Mouse (Mus musculus): ENCODE data around the gene Ccdc142. TPM values are rescaled to one million over a fixed set of nuclear protein-coding genes. Genes with fewer than 3 reads are reported as not detected.

Gene Ccdc142
- 1.9 and 2.0 TPM in 2 replicates for polyA plus RNA-seq (2014; fragmentation: Nextera tagmentation; extraction: Ambion mirVana)

- peak within 1 kb of the TSS; percentile 100 for H3K4me2 ChIP-seq (ENCODE audit: low read depth, severe bottlenecking)
- H3K4me3 ChIP-seq (ENCODE audit: low read depth, low read length), result peak within 1 kb of the TSS; percentile 75
- no peaks in the 10 kb centered on the region for H3K9me3 ChIP-seq (ENCODE audit: control insufficient read depth, low read length)
- H3K27ac ChIP-seq (replicated peaks; ENCODE audit: low read depth, low read length), result peak within 1 kb of the TSS; percentile 2
- H3K27me3 ChIP-seq (ENCODE audit: control insufficient read depth, insufficient read depth, low read length), result 0 out of 2 replicates have a peak, but pooled peaks cover 3% of the 10 kb centered on the region
- H3K4me1 ChIP-seq (ENCODE audit: control insufficient read depth, insufficient read depth, low read length), result peaks cover 14% of the 10 kb centered on the region
- DNase-seq (ENCODE audit: low spot score), result peak; percentile 82
- H3K9ac ChIP-seq (ENCODE audit: low read length), result peak within 1 kb of the TSS; percentile 75
- ATAC-seq (ENCODE audit: insufficient number of reproducible peaks, low FRiP score, low TSS enrichment, low read depth), result peak; percentile 75
- WGBS, result 2% methylated on average over 25 of the region's 25 CpGs
- H3K36me3 ChIP-seq (ENCODE audit: control insufficient read depth, insufficient read depth, low read length), result no peaks in the 10 kb centered on the region
Measured at GRCm38 (mm10) chr6:83101316-83101687, at the start of gene Ccdc142, which contains the start of gene Gm42688. Ccdc142 (plus strand) TSS chr6:83101601. Gm42688 (plus strand) TSS chr6:83101617.

- H3K36me3 ChIP-seq (ENCODE audit: control insufficient read depth, insufficient read depth, low read length), result peaks cover 10% of the 10 kb centered on the region; the same call in 1 of the 2 replicates
- 0 out of 2 replicates have a peak, but pooled peaks have one; percentile 5 for ATAC-seq (ENCODE audit: insufficient number of reproducible peaks, low FRiP score, low TSS enrichment, low read depth)
Measured at GRCm38 (mm10) chr6:83053136-83053960, 48.1 kb upstream of the Ccdc142 start.

DNA sequence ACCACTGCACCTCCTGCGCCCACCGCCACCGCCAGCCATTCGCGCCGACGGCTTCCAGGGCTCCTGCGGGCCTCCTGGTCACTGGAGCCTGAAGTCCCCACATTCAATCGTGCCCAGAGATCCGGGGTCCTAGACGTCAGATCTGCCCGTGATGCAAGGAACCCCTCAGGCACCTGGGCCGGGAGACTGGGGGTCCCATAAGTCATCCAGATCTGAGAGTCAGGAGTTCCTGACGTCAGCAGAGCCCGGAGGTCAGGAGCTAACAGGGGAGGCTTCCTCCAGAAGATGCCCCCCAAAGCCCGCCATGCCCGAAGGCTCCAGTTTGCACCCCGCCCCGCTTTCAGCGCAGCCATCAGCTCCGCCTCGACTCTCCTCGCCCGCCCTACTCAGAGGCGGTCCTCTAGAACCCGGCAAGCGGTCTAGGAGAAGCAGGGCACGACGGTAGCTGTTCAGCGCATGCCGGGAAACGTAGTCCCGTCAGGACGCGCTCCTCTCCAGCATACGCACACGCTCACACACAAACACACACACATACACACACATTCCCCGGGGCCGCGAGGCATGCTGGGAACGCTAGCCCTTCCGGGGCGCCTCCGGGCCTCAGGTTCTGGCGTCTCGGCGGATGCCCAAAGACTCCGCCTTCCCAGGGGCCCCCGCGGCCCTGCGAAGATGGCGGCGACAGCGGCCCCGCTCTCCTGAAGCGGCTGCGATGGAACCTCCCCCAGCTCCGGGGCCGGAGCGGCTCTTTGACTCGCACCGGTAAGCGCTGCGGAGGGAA, 47.1 kb upstream of the Ccdc142 start, which contains the start of gene Aup1:
Gene Aup1 (plus strand): TSS at position 448 of the 778 bp plus-strand sequence.
- H3K27ac ChIP-seq (replicated peaks; ENCODE audit: low read depth, low read length), result peak within 1 kb of the TSS; percentile 81
- peak; percentile 97 for DNase-seq (ENCODE audit: low spot score)
- H3K4me3 ChIP-seq (ENCODE audit: low read depth, low read length), result peak within 1 kb of the TSS; percentile 99
- ATAC-seq (ENCODE audit: insufficient number of reproducible peaks, low FRiP score, low TSS enrichment, low read depth), result peak; percentile 90
- under 1% methylated on average over 64 of the region's 64 CpGs for WGBS
- H3K36me3 ChIP-seq (ENCODE audit: control insufficient read depth, insufficient read depth, low read length), result peaks cover 10% of the 10 kb centered on the region; the same call in 1 of the 2 replicates
- peaks cover 14% of the 10 kb centered on the region for H3K4me1 ChIP-seq (ENCODE audit: control insufficient read depth, insufficient read depth, low read length)
- peak within 1 kb of the TSS; percentile 94 for H3K9ac ChIP-seq (ENCODE audit: low read length)
- H3K9me3 ChIP-seq (ENCODE audit: control insufficient read depth, low read length), result no peaks in the 10 kb centered on the region
- no peaks in the 10 kb centered on the region for H3K27me3 ChIP-seq (ENCODE audit: control insufficient read depth, insufficient read depth, low read length)
- peak within 1 kb of the TSS; percentile 92 for H3K4me2 ChIP-seq (ENCODE audit: low read depth, severe bottlenecking)

More at GRCm38 (mm10) chr6:83053136-83053960, 48.1 kb upstream of the Ccdc142 start:
- peak overlapping the region; percentile 92 for H3K4me2 ChIP-seq (ENCODE audit: low read depth, severe bottlenecking)
- peaks cover 14% of the 10 kb centered on the region for H3K4me1 ChIP-seq (ENCODE audit: control insufficient read depth, insufficient read depth, low read length)
- H3K9ac ChIP-seq (ENCODE audit: low read length), result peak overlapping the region; percentile 94
- H3K4me3 ChIP-seq (ENCODE audit: low read depth, low read length), result peak overlapping the region; percentile 99
- no peak overlapping the region for H3K27ac ChIP-seq (replicated peaks; ENCODE audit: low read depth, low read length)
- peak; percentile 60 for DNase-seq (ENCODE audit: low spot score)
- H3K9me3 ChIP-seq (ENCODE audit: control insufficient read depth, low read length), result no peaks in the 10 kb centered on the region
- H3K27me3 ChIP-seq (ENCODE audit: control insufficient read depth, insufficient read depth, low read length), result no peaks in the 10 kb centered on the region
- 2% methylated on average over 26 of the region's 26 CpGs for WGBS

DNA sequence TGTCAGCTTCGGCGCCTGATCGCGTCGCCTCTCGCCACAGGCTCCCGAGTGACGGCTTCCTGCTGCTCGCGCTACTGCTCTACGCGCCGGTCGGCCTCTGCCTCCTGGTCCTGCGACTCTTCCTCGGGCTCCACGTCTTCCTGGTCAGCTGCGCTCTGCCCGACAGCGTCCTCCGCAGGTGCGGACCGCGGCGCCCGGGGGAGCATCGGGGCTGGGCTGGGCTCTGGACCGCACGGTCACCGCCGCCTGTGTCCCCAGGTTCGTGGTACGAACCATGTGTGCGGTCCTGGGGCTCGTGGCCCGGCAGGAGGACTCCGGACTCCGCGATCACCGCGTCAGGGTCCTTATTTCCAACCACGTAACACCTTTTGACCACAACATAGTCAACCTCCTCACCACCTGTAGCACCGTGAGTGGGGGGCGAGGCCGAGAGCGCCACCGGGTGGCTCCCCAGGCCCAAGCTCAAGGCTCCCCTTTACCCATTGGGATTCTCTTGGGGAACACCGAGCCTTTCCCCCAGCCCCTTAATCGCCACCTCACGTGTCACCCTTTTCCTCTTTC, 46.5 kb upstream of the Ccdc142 start, which contains the start of gene Htra2:
Gene Htra2 (minus strand): TSS at position 403 of the 561 bp plus-strand sequence.
- H3K4me2 ChIP-seq (ENCODE audit: low read depth, severe bottlenecking), result peak within 1 kb of the TSS; percentile 92
- H3K36me3 ChIP-seq (ENCODE audit: control insufficient read depth, insufficient read depth, low read length), result peaks cover 10% of the 10 kb centered on the region; the same call in 1 of the 2 replicates
- ATAC-seq (ENCODE audit: insufficient number of reproducible peaks, low FRiP score, low TSS enrichment, low read depth) (peak; percentile 15), DNase-seq (ENCODE audit: low spot score) (peak; percentile 62)
- peaks cover 14% of the 10 kb centered on the region for H3K4me1 ChIP-seq (ENCODE audit: control insufficient read depth, insufficient read depth, low read length)
- H3K9ac ChIP-seq (ENCODE audit: low read length), result peak within 1 kb of the TSS; percentile 94
- peak within 1 kb of the TSS; percentile 99 for H3K4me3 ChIP-seq (ENCODE audit: low read depth, low read length)
- 0 out of 2 replicates have a peak, but pooled peaks cover 2% of the 10 kb centered on the region for H3K27me3 ChIP-seq (ENCODE audit: control insufficient read depth, insufficient read depth, low read length)
- H3K27ac ChIP-seq (replicated peaks; ENCODE audit: low read depth, low read length), result peak within 1 kb of the TSS; percentile 81
- no peaks in the 10 kb centered on the region for H3K9me3 ChIP-seq (ENCODE audit: control insufficient read depth, low read length)
- under 1% methylated on average over 50 of the region's 50 CpGs for WGBS

DNA sequence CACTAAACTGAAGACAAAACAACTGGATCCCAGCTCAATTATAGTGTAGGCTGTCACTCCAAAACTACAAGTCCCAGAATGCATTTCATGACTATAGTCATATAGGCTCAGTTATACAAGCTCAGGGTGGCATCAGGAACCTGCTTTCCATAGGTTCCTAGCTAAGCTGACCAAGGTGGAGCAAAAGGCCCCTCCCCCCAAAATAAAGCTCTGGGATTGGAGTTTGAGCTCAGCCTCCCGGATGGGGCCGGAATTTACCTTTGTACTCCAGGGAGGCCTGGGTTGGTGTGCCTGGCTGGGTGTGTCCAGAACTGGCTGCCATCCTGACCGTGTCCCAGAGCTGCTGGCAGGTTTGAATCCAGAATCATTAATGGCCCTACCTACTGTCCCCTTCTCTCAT, 43.6 kb upstream of the Ccdc142 start, which contains the start of gene Dqx1:
Gene Dqx1 (plus strand): TSS at position 55 of the 400 bp plus-strand sequence.
- Histone ChIP-seq H3K27me3 (ENCODE audit: control insufficient read depth, insufficient read depth, low read length) (peaks cover 11% of the 10 kb centered on the region), H3K4me2 (ENCODE audit: low read depth, severe bottlenecking) (no peak within 1 kb of the TSS), H3K9ac (ENCODE audit: low read length) (no peak within 1 kb of the TSS), H3K36me3 (ENCODE audit: control insufficient read depth, insufficient read depth, low read length) (peaks cover 5% of the 10 kb centered on the region; the same call in 1 of the 2 replicates), H3K4me3 (ENCODE audit: low read depth, low read length) (no peak within 1 kb of the TSS), H3K9me3 (ENCODE audit: control insufficient read depth, low read length) (no peaks in the 10 kb centered on the region), H3K4me1 (ENCODE audit: control insufficient read depth, insufficient read depth, low read length) (peaks cover 11% of the 10 kb centered on the region), H3K27ac (replicated peaks; ENCODE audit: low read depth, low read length) (no peak within 1 kb of the TSS)
- 43% methylated on average over 3 of the region's 3 CpGs for WGBS
- no peak for ATAC-seq (ENCODE audit: insufficient number of reproducible peaks, low FRiP score, low TSS enrichment, low read depth)
- no peak for DNase-seq (ENCODE audit: low spot score)

GRCm38 (mm10) chr6:83058725-83059124, 42.7 kb upstream of the Ccdc142 start:
- H3K36me3 ChIP-seq (ENCODE audit: control insufficient read depth, insufficient read depth, low read length), result peaks cover 5% of the 10 kb centered on the region; the same call in 1 of the 2 replicates
- DNase-seq (ENCODE audit: low spot score) (no peak), ATAC-seq (ENCODE audit: insufficient number of reproducible peaks, low FRiP score, low TSS enrichment, low read depth) (no peak)
- no peak overlapping the region for H3K4me3 ChIP-seq (ENCODE audit: low read depth, low read length)
- peaks cover 20% of the 10 kb centered on the region for H3K27me3 ChIP-seq (ENCODE audit: control insufficient read depth, insufficient read depth, low read length)
- 85% methylated on average over 2 of the region's 2 CpGs for WGBS
- H3K9ac ChIP-seq (ENCODE audit: low read length), result no peak overlapping the region
- no peak overlapping the region for H3K27ac ChIP-seq (replicated peaks; ENCODE audit: low read depth, low read length)
- peaks cover 7% of the 10 kb centered on the region for H3K4me1 ChIP-seq (ENCODE audit: control insufficient read depth, insufficient read depth, low read length)
- no peak overlapping the region for H3K4me2 ChIP-seq (ENCODE audit: low read depth, severe bottlenecking)
- H3K9me3 ChIP-seq (ENCODE audit: control insufficient read depth, low read length), result no peaks in the 10 kb centered on the region

- H3K4me2 ChIP-seq (ENCODE audit: low read depth, severe bottlenecking), result no peak overlapping the region
- 41% methylated on average over 8 of the region's 8 CpGs for WGBS
- ATAC-seq (ENCODE audit: insufficient number of reproducible peaks, low FRiP score, low TSS enrichment, low read depth) (no peak), DNase-seq (ENCODE audit: low spot score) (no peak)
- H3K36me3 ChIP-seq (ENCODE audit: control insufficient read depth, insufficient read depth, low read length), result no peaks in the 10 kb centered on the region
- no peaks in the 10 kb centered on the region for H3K9me3 ChIP-seq (ENCODE audit: control insufficient read depth, low read length)
- peaks cover 13% of the 10 kb centered on the region for H3K4me1 ChIP-seq (ENCODE audit: control insufficient read depth, insufficient read depth, low read length)
- peaks cover 87% of the 10 kb centered on the region for H3K27me3 ChIP-seq (ENCODE audit: control insufficient read depth, insufficient read depth, low read length)
- H3K4me3 ChIP-seq (ENCODE audit: low read depth, low read length), result no peak overlapping the region
- H3K27ac ChIP-seq (replicated peaks; ENCODE audit: low read depth, low read length), result no peak overlapping the region
- no peak overlapping the region for H3K9ac ChIP-seq (ENCODE audit: low read length)
Measured at GRCm38 (mm10) chr6:83065995-83066394, 35.4 kb upstream of the Ccdc142 start.

Data from limb, embryonic 11.5 days (tissue).